25 mouse cellular contexts compared by ENCODE assay signal in the genomic region with DNA sequence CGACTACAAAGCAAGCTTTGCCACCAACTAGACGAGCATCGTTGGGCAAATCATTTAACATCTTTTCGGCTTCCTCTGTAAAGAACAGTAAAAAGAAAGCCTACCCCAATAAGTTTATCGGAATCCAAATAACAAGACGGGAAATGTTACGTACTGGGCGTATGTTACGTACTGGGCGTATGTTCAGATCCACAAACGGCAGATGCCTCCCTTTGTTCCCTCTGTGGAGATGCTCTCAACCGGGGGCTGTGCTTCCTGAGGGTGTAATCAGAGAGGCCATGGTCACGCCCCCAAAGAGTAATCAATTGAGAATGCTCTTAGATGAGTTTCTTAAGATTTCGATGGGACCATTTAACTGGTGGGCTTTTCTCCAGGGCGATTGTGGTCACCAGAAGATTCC. TPM values are rescaled to one million over a fixed set of nuclear protein-coding genes. Genes with fewer than 3 reads are reported as not detected.
"Had no signal": no experiment of that assay in that cellular context is flagged by ENCODE, and none has a peak within 500 bp of the region (broad histone marks: within the 10 kb centered on the region; RNA-seq: fewer than 3 reads in every experiment).

No protein-coding gene starts in this region.

- H3K27ac ChIP-seq: midbrain, embryonic 10.5 days; midbrain, embryonic 12.5 days; neural tube, embryonic 13.5 days; neural tube, embryonic 15.5 days; stomach, embryonic 15.5 days; stomach, postnatal 0 days had no signal

- H3K4me1 ChIP-seq: midbrain, embryonic 12.5 days; neural tube, embryonic 13.5 days; neural tube, embryonic 15.5 days; stomach, embryonic 15.5 days had no signal

- H3K4me3 ChIP-seq: midbrain, embryonic 10.5 days; midbrain, embryonic 12.5 days; myocyte; neural tube, embryonic 13.5 days; neural tube, embryonic 15.5 days; stomach, embryonic 15.5 days had no signal

- H3K4me2 ChIP-seq: lung, embryonic 14.5 days; midbrain, embryonic 12.5 days; neural tube, embryonic 13.5 days; neural tube, embryonic 15.5 days; stomach, embryonic 15.5 days had no signal

- H3K36me3 ChIP-seq: midbrain, embryonic 10.5 days; midbrain, embryonic 12.5 days; neural tube, embryonic 13.5 days; neural tube, embryonic 15.5 days; stomach, embryonic 15.5 days had no signal

- ATAC-seq: midbrain, embryonic 16.5 days had no signal

- DNase-seq: lung, adult 18-20 months; lung, embryonic 14.5 days; lung, postnatal 10 days; lung, postnatal 4 days; midbrain, embryonic 14.5 days; retina, postnatal 1 day; right cerebral cortex, adult 18-20 months; right cerebral cortex, postnatal 25 days; right cerebral cortex, postnatal 4 days; spleen, adult 18-20 months; thymus, adult 2 months; thymus, postnatal 14 days; thymus, postnatal 36 days had no signal

- H3K27me3 ChIP-seq: midbrain, embryonic 12.5 days; neural tube, embryonic 13.5 days; neural tube, embryonic 15.5 days; stomach, embryonic 15.5 days had no signal

- H3K9ac ChIP-seq: lung, embryonic 14.5 days; midbrain, embryonic 12.5 days; neural tube, embryonic 13.5 days; neural tube, embryonic 15.5 days; stomach, embryonic 15.5 days had no signal

- H3K9me3 ChIP-seq: midbrain, embryonic 10.5 days; midbrain, embryonic 12.5 days; neural tube, embryonic 13.5 days; neural tube, embryonic 15.5 days; stomach, embryonic 15.5 days had no signal

RNA-seq across cellular contexts. Expression of a gene that starts 11.9 kb away (rescaled TPM):
- total RNA-seq: megakaryocyte, adult 5-6 weeks had no signal

RNA-seq across cellular contexts. Expression of a gene that starts 59.1 kb away (rescaled TPM):
- total RNA-seq: megakaryocyte, adult 5-6 weeks; megakaryocyte-erythroid progenitor cell, adult 5-6 weeks had no signal
- polyA plus RNA-seq: liver, embryonic 16.5 days; lung, embryonic 14.5 days; midbrain, embryonic 14.5 days; myocyte; neural tube, embryonic 13.5 days; small intestine, adult 2 months; stomach, postnatal 0 days had no signal
